Mouse (Mus musculus) layer of hippocampus, postnatal 14 days (tissue): ENCODE results near the gene Lmnb2. TPM values are rescaled to one million over a fixed set of nuclear protein-coding genes. Genes with fewer than 3 reads are reported as not detected.

ENCODE experiments used
- DNase-seq, 2 experiments: peaks; one replicate each; pipeline ENCODE4 v3.0.0; 2021 to 2022; ENCODE audit warnings: low spot score in 2 of 2, mixed read lengths in 1 of 2
- total RNA-seq, 2 experiments: library from RNA; stranded (reverse); gene quantifications; 2 replicates each; pipeline ENCODE4 v1.2.3; 2021

The Lmnb2 gene
- total RNA-seq, 2 experiments from 2014 or later: 18.2 to 21.5 TPM

DNA sequence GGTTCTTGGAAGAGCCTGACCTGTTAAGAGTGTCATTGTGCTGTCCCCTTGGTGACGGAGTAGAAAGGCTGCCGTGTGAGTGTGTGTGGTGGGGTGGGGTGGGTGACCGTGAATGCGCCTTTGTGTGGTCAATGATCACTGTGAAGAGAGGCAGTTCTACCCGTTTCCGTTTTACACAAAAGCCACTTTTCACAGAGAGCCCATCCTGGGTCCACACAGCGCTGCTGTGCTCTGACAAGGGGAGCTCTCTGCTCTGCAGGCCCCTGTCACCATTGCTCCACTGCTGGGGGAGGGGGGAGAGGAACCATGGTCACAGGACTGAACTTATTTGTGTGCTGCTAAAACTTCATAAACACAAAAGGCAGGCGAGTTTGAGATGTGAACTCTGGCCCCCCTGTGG is 60.7 kb downstream of the Lmnb2 start:
- DNase-seq: no peak

DNA sequence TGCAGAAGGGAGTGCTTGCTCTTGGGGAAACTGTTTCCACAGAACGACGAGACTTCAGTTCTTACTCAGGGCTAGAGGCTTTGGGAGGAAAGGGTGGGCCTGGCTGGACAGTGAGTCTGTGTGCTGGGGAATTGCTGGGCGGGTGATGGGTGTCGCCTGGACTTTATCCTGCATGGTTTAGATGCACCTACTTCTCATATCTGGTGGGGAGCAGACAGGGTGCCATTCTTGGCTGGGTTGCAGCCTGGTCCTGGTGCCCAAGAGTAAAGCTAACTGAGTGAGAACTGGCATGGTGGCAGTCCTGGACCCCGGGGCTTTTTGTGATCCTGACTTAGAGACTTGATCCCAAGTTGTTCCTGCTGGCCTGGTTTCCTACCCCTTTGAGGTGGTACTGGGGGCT is 61.1 kb downstream of the Lmnb2 start:
- no peak for DNase-seq

DNA sequence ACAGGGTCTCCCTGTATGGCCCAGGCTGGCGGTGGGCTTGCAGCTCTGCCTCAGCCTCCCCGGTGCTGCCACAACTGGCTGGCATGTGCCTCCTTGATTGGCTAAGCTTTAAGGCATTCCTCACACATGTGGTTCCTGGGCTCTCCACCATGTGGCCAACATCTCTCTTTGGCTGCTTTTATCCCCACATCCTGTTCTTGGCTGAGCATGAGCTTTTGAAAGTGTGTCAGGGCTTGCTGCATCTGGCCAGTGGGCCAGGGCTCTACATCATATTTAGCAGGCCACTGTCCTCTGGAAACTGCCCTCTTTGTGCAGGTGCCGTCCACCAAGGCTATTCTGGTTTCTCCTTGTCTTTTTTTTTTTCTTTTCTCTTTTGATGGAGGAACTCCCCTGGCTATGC is 61.8 kb downstream of the Lmnb2 start:
- peak in 1 of 2 experiments; percentile 45 for DNase-seq

DNA sequence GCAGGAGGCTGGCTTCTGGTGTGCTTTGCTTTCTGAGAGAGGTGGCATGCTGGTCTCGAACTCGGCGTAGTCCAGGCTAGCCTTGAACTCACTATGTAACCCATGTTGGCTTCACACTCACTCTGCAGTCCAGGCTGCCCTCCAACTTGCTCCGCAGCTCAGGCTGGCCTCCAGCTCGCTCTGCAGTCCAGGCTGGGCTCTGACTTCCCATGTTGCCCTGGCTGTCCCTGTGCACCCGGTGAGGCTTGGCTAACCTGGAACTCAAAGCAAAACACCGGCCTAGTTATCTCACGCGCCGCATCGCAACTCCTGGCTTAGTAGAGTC is 62.3 kb downstream of the Lmnb2 start:
- DNase-seq: no peak

DNA sequence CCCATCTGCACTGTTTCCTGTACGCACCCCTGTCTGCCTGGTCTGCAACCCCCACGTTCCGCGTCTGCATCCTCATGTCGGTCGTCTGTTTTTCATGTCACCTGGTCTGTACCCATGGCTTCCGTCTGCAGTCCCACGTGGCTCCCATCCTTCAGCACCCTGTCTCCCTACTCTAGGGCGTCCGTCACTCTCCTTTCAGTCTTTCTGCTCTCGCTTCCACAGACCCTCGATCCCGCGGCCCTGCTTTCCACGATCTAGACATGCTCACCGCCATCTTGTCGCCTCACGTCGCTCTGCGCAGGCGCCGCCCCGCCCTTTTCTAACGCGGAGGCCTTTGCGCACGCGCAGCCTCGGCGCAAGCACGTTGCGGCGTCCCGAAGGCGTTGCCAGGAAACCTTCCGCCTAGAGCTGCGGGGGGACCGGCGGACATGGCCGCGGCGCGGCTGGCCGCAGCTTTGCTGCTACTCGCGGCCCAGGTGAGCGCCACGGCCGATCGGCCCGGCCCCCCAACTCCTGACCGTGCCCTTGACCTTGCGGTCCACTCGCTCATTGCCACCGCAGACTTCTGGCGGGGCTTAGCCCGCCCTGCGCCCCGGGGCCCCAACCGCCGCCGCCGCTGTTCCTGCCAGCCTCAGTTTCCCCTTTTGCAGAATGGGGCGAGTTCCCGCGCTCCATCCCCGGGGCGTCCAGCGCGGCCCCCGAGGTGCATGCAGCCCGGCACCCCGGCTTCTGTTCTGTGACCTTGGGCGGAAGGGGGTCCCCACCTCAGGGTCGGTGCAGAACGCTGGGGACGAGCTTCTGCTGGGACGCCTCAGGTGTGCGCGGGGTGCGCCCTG is 62.9 kb downstream of the Lmnb2 start, which contains the start of the genes Lsm7 and Sppl2b:
Gene Lsm7 (minus strand): TSS at position 297 of the 836 bp plus-strand sequence.
Gene Sppl2b (plus strand): TSS at position 363 of the 836 bp plus-strand sequence.
- DNase-seq: peak; percentile 97 to 98

Other genes with a start within 250 kb of the Lmnb2 start
- gene Mknk2, start 240.1 kb downstream of the Lmnb2 start, total RNA-seq: 10 to 100 TPM; 50.5 to 51.5 TPM
- 10 to 100 TPM; 16.1 to 19.0 TPM for gene Mob3a, start 216.3 kb downstream of the Lmnb2 start, total RNA-seq
- 10 to 100 TPM; 44.8 to 54.7 TPM for gene Izumo4, start 216.1 kb downstream of the Lmnb2 start, total RNA-seq
- 100 to 1,000 TPM; 137 to 144 TPM for gene Ap3d1, start 176.0 kb downstream of the Lmnb2 start, total RNA-seq
- 10 to 100 TPM; 60.6 to 62.2 TPM for gene Dot1l, start 163.0 kb downstream of the Lmnb2 start, total RNA-seq
- 10 to 100 TPM; 41.0 to 45.9 TPM for gene Sf3a2, start 120.0 kb downstream of the Lmnb2 start, total RNA-seq
- gene Plekhj1, start 119.6 kb downstream of the Lmnb2 start, total RNA-seq: 10 to 100 TPM; 57.1 to 57.8 TPM
- gene Amh, start 113.0 kb downstream of the Lmnb2 start, total RNA-seq: 1 to 10 TPM; 2.4 to 2.9 TPM
- 1 to 10 TPM; 2.1 to 2.6 TPM for gene Jsrp1, start 104.7 kb downstream of the Lmnb2 start, total RNA-seq
- 100 to 1,000 TPM; 429 to 450 TPM for gene Oaz1, start 91.6 kb downstream of the Lmnb2 start, total RNA-seq
- gene Lingo3, start 74.2 kb downstream of the Lmnb2 start, total RNA-seq: 10 to 100 TPM; 32.6 to 35.5 TPM
- gene Lsm7, start 63.0 kb downstream of the Lmnb2 start, total RNA-seq: 10 to 100 TPM; 47.7 to 50.5 TPM
- 10 to 100 TPM; 71.2 to 71.4 TPM for gene Sppl2b, start 63.0 kb downstream of the Lmnb2 start, total RNA-seq
- under 1 TPM; 0.38 to 0.44 TPM for gene Tmprss9, start 46.4 kb downstream of the Lmnb2 start, total RNA-seq
- gene Timm13, start 17.3 kb downstream of the Lmnb2 start, total RNA-seq: 100 to 1,000 TPM; 161 to 172 TPM
- 10 to 100 TPM; 14.0 to 17.6 TPM for gene Gadd45b, start 11.8 kb upstream of the Lmnb2 start, total RNA-seq
- 100 to 1,000 TPM; 170 to 173 TPM for gene Gng7, start 96.7 kb upstream of the Lmnb2 start, total RNA-seq
- gene Diras1, start 107.4 kb upstream of the Lmnb2 start, total RNA-seq: 100 to 1,000 TPM; 100 to 105 TPM
- gene Slc39a3, start 119.2 kb upstream of the Lmnb2 start, total RNA-seq: 10 to 100 TPM; 63.9 to 70.2 TPM
- gene Sgta, start 141.9 kb upstream of the Lmnb2 start, total RNA-seq: 100 to 1,000 TPM; 169 to 174 TPM
- 10 to 100 TPM; 52.6 TPM for gene Thop1, start 151.8 kb upstream of the Lmnb2 start, total RNA-seq
- gene Creb3l3, start 180.6 kb upstream of the Lmnb2 start, total RNA-seq: under 1 TPM; 0.17 to 0.46 TPM
- 100 to 1,000 TPM; 132 to 134 TPM for gene Map2k2, start 187.7 kb upstream of the Lmnb2 start, total RNA-seq
- 10 to 100 TPM; 61.6 to 63.6 TPM for gene Zbtb7a, start 217.0 kb upstream of the Lmnb2 start, total RNA-seq
- 10 to 100 TPM; 25.9 to 28.1 TPM for gene Pias4, start 249.7 kb upstream of the Lmnb2 start, total RNA-seq